Mouse (Mus musculus): Measurements from ENCODE around the gene Msrb3.
A peak's percentile ranks its signal among the peaks of the same experiment; 100 is the strongest.

The Msrb3 gene

GRCm38 (mm10) chr10:120857531-120858001 is 41.3 kb downstream of the Msrb3 start:
- no peak for DNase-seq

- no peak for DNase-seq
These were observed 44.6 kb downstream of the Msrb3 start for GRCm38 (mm10) chr10:120854329-120854728.

- DNase-seq = no peak
These were observed 45.1 kb downstream of the Msrb3 start for GRCm38 (mm10) chr10:120853816-120854215.

GRCm38 (mm10) chr10:120851196-120851781 is 47.6 kb downstream of the Msrb3 start:
- no peak for DNase-seq

- DNase-seq = peak; percentile 14
These were observed 48.3 kb downstream of the Msrb3 start for GRCm38 (mm10) chr10:120850391-120851195.

- DNase-seq = no peak
These were observed 50.2 kb downstream of the Msrb3 start for GRCm38 (mm10) chr10:120848677-120849076.

GRCm38 (mm10) chr10:120847785-120848184 is 51.1 kb downstream of the Msrb3 start:
- DNase-seq = no peak

- DNase-seq = no peak
These were observed 58.9 kb downstream of the Msrb3 start for GRCm38 (mm10) chr10:120839966-120840365.

GRCm38 (mm10) chr10:120834531-120834930 is 64.4 kb downstream of the Msrb3 start:
- DNase-seq = no peak

GRCm38 (mm10) chr10:120833836-120834235 is 65.1 kb downstream of the Msrb3 start:
- no peak for DNase-seq

- no peak for DNase-seq
These were observed 71.1 kb downstream of the Msrb3 start for GRCm38 (mm10) chr10:120827761-120828160.

GRCm38 (mm10) chr10:120826795-120827669 is 71.9 kb downstream of the Msrb3 start:
- no peak for DNase-seq

GRCm38 (mm10) chr10:120826381-120826780 is 72.5 kb downstream of the Msrb3 start:
- DNase-seq = no peak

- no peak for DNase-seq
These were observed 73.3 kb downstream of the Msrb3 start for GRCm38 (mm10) chr10:120825594-120825993.

- DNase-seq = no peak
These were observed 77.2 kb downstream of the Msrb3 start for GRCm38 (mm10) chr10:120821491-120822358.

- no peak for DNase-seq
These were observed 78.1 kb downstream of the Msrb3 start for GRCm38 (mm10) chr10:120820781-120821300.

- DNase-seq = no peak
These were observed 83.6 kb downstream of the Msrb3 start for GRCm38 (mm10) chr10:120815290-120815689.

GRCm38 (mm10) chr10:120811796-120812443 is 87.0 kb downstream of the Msrb3 start:
- DNase-seq = no peak

GRCm38 (mm10) chr10:120810832-120811571 is 87.9 kb downstream of the Msrb3 start:
- DNase-seq = no peak

GRCm38 (mm10) chr10:120810053-120810696 is 88.7 kb downstream of the Msrb3 start:
- no peak for DNase-seq
